10 mouse cellular contexts compared by ENCODE assay signal in genomic region chr15:100458055-100458454, GRCm38 (mm10). TPM values are rescaled to one million over a fixed set of nuclear protein-coding genes. Genes with fewer than 3 reads are reported as not detected.
DNase-seq lines count a peak whose midpoint lies in the region; TF ChIP-seq lines count a peak whose summit lies in the region.
"Had no signal": no experiment of that assay in that cellular context is flagged by ENCODE, and none has a peak within 500 bp of the region (broad histone marks: within the 10 kb centered on the region; RNA-seq: fewer than 3 reads in every experiment).

No protein-coding gene starts in this region.

- TF ChIP-seq CTCF in heart, adult 2 months (IDR thresholded peaks at IDR 0.05) = peak; percentile 67

- WGBS in heart, adult 2 months = 28% methylated on average over 10 of the region's 10 CpGs

- H3K27ac ChIP-seq in heart, adult 2 months = no peak overlapping the region
- H3K27ac ChIP-seq: embryonic facial prominence, embryonic 12.5 days; liver, embryonic 15.5 days had no signal

- H3K27me3 ChIP-seq in heart, adult 2 months (ENCODE audit: control insufficient read depth, insufficient read depth, low read length) = no peaks in the 10 kb centered on the region

- no peaks in the 10 kb centered on the region for H3K4me1 ChIP-seq in heart, adult 2 months (ENCODE audit: control insufficient read depth, insufficient read depth, low read length)

- H3K9ac ChIP-seq in heart, adult 2 months (ENCODE audit: low read depth, low read length) = no peak overlapping the region
- H3K9ac ChIP-seq: embryonic facial prominence, embryonic 12.5 days had no signal

- no peaks in the 10 kb centered on the region for H3K36me3 ChIP-seq in heart, adult 2 months (ENCODE audit: control insufficient read depth, insufficient read depth, low read length)
- H3K36me3 ChIP-seq: embryonic facial prominence, embryonic 12.5 days; liver, embryonic 15.5 days had no signal

- no peaks in the 10 kb centered on the region for H3K79me2 ChIP-seq in heart, adult 2 months (replicated peaks; ENCODE audit: control insufficient read depth, insufficient read depth, low read length)

- peak; percentile 35 to 49 for DNase-seq in heart, adult 2 months
- no peak for DNase-seq in heart, postnatal 25 days (ENCODE audit: low spot score)
- DNase-seq in 3T3-L1 (ENCODE audit: low read depth, low spot score) (peak; percentile 82), MN1 (ENCODE audit: low spot score) (peak; percentile 91)
- peak; percentile 49 for DNase-seq in cerebellum, adult 9-11 months
- peak; percentile 58 to 79 for DNase-seq in kidney, adult 8-10 months
- peak; percentile 57 for DNase-seq in lung, postnatal 25 days (ENCODE audit: low spot score)
- DNase-seq in thymus, postnatal 0 days (ENCODE audit: low spot score) = peak; percentile 87

- TF ChIP-seq POLR2A in heart, adult 2 months (IDR thresholded peaks at IDR 0.05; ENCODE audit: insufficient read depth, low read depth, low read length) = no peak

- intact Hi-C loops in heart, adult 2 months (cut with DNase I) = loop anchor here (5.0 to 10.0 kb wide), 4 partner anchors 36 to 436 kb away; partner anchors contain the start of gene Gm5475
- intact Hi-C loops in heart, postnatal 25 days (cut with DNase I) = loop anchor here (5.0 kb wide), 3 partner anchors 36 to 196 kb away; partner anchors contain the start of gene Gm5475

- no peak for TF ChIP-seq EP300 in heart, adult 2 months (IDR thresholded peaks at IDR 0.05; ENCODE audit: insufficient read depth, low read depth, low read length)

- H3K4me3 ChIP-seq in heart, adult 2 months = no peak overlapping the region
- H3K4me3 ChIP-seq: embryonic facial prominence, embryonic 12.5 days; liver, embryonic 15.5 days had no signal

RNA-seq across cellular contexts. Expression of gene Letmd1, which starts 10.8 kb away (rescaled TPM):
- 10 to 100 TPM; 13.0 to 13.1 TPM for total RNA-seq in heart, adult 2 months (2021)
- polyA plus RNA-seq in heart, adult 2 months (2012; rRNA removed) = 31.2 and 32.3 TPM in 2 replicates
- total RNA-seq in heart, postnatal 25 days (2021) = 10 to 100 TPM; 13.6 to 14.6 TPM
- polyA plus RNA-seq in thymus, postnatal 0 days (2015; fragmentation: Nextera tagmentation; extraction: Ambion mirVana) = 25.2 and 26.3 TPM in 2 replicates

RNA-seq across cellular contexts. Expression of gene Slc11a2, which starts 33.2 kb away (rescaled TPM):
- 10 to 100 TPM; 38.9 to 43.7 TPM for total RNA-seq in heart, adult 2 months (2021)
- polyA plus RNA-seq in heart, adult 2 months (2012; rRNA removed) = 24.4 and 45.6 TPM in 2 replicates
- total RNA-seq in heart, postnatal 25 days (2021) = 10 to 100 TPM; 52.6 to 56.9 TPM
- polyA plus RNA-seq in thymus, postnatal 0 days (2015; fragmentation: Nextera tagmentation; extraction: Ambion mirVana) = 23.8 and 27.3 TPM in 2 replicates

RNA-seq across cellular contexts. Expression of gene Gm5475, which starts 36.1 kb away (rescaled TPM):
- not detected for total RNA-seq in heart, adult 2 months (2021)
- not detected in 2 replicates for polyA plus RNA-seq in heart, adult 2 months (2012; rRNA removed)
- not detected for total RNA-seq in heart, postnatal 25 days (2021)
- 0.16 and 0.18 TPM in 2 replicates for polyA plus RNA-seq in thymus, postnatal 0 days (2015; fragmentation: Nextera tagmentation; extraction: Ambion mirVana)

RNA-seq across cellular contexts. Expression of gene Csrnp2, which starts 37.2 kb away (rescaled TPM):
- 1 to 10 TPM; 2.1 to 2.7 TPM for total RNA-seq in heart, adult 2 months (2021)
- polyA plus RNA-seq in heart, adult 2 months (2012; rRNA removed) = 1.7 and 3.0 TPM in 2 replicates
- 1 to 10 TPM; 2.5 to 2.9 TPM for total RNA-seq in heart, postnatal 25 days (2021)
- 6.3 and 6.6 TPM in 2 replicates for polyA plus RNA-seq in thymus, postnatal 0 days (2015; fragmentation: Nextera tagmentation; extraction: Ambion mirVana)
